Mouse (Mus musculus): ENCODE measurements at regions not wholly inside any gene's neighbourhood (a gene's known extent, or its start where the extent isn't known, plus 50 kb on each side); places are given as distances from the start of the nearest gene placed in this dataset.

DNA sequence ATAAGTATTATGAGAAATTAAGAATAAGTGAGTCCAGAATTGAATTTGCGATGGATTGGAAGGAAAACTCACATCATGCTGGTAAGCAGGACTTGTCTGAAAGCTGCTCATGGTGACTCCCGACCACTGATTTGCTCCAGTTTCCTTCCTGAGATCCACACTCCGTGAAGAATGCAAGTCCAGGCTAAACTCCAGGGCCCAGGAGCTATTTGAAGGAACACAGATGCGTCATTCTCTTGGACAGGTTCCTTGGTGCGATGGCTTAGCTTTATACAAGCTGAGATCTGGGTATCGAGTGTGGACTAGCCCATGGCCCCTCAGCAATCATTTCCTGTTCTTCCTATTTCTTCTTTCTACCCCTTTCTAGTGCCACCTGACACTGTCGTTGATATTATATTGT lies 192.3 kb upstream of the Zfp64 start:
- TF ChIP-seq MAZ (IDR thresholded peaks at IDR 0.05; ENCODE audit: low read depth, low read length) = no peak
- no peak for TF ChIP-seq NELFE (IDR thresholded peaks at IDR 0.05; ENCODE audit: low read depth, low read length)
- TF ChIP-seq BHLHE40 (IDR thresholded peaks at IDR 0.05; ENCODE audit: borderline replicate concordance, low read depth, low read length) = no peak
- TF ChIP-seq GATA1 (IDR thresholded peaks at IDR 0.05; ENCODE audit: low read depth, low read length) = no peak
- TF ChIP-seq MAFK (IDR thresholded peaks at IDR 0.05; ENCODE audit: borderline replicate concordance, low read depth, low read length) = no peak
- no peak for TF ChIP-seq NRF1 (IDR thresholded peaks at IDR 0.05; ENCODE audit: insufficient read depth, low read depth, low read length, poor library complexity, severe bottlenecking)
- no peaks in the 10 kb centered on the region for H3K27me3 ChIP-seq (ENCODE audit: control insufficient read depth in 1 of 2, insufficient read depth in 2 of 2, low read length in 2 of 2)

DNA sequence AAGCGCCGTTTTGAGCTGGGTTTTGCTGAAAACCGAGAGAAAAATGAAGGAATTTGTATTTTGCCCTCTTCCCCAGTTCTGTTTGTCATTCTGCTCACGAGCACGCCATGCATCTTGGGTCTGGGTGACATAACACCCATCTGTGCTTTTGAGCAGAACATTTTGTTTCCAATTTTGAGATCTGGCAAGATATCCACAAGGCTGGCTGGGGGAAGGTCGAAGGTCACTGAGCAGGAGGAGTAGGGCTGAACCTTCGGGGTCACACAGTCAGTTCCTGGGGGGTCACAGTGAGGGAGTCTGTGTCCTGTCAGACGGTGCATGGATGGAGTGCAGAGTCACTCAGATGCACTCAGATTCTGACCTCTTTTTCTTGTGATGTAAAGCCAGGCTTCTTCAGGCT lies 186.8 kb upstream of the Zfp64 start:
- Histone ChIP-seq H3K9me3 (replicated peaks; ENCODE audit: insufficient read depth, low read length) (no peaks in the 10 kb centered on the region), H3K9ac (ENCODE audit: control insufficient read depth, low read depth, low read length, poor library complexity, severe bottlenecking) (no peak overlapping the region), H3K79me2 (ENCODE audit: control insufficient read depth, insufficient read depth, low read length, poor library complexity) (no peaks in the 10 kb centered on the region), H3K4me1 (ENCODE audit: control insufficient read depth in 1 of 2, insufficient read depth in 2 of 2, low read length in 2 of 2) (no peaks in the 10 kb centered on the region), H3K27ac (ENCODE audit: control insufficient read depth, low read depth, low read length) (no peak overlapping the region), H3K36me3 (ENCODE audit: control insufficient read depth in 1 of 2, insufficient read depth in 2 of 2, low read length in 2 of 2) (no peaks in the 10 kb centered on the region), H3K27me3 (ENCODE audit: control insufficient read depth in 1 of 2, insufficient read depth in 2 of 2, low read length in 2 of 2) (no peaks in the 10 kb centered on the region), H3K4me3 (ENCODE audit: control insufficient read depth in 1 of 2, insufficient read depth in 1 of 2, low read depth in 2 of 2, low read length in 2 of 2) (no peak overlapping the region)
- DNase-seq (ENCODE audit: low read depth, low spot score) = no peak
- TF ChIP-seq EP300 (IDR thresholded peaks at IDR 0.05; ENCODE audit: low read depth in 1 of 2, low read length in 2 of 2) (no peak), USF2 (IDR thresholded peaks at IDR 0.05; ENCODE audit: borderline replicate concordance in 1 of 2, insufficient read depth in 1 of 2, low read depth in 1 of 2, low read length in 2 of 2) (no peak), POLR2AphosphoS5 (IDR thresholded peaks at IDR 0.05; ENCODE audit: borderline replicate concordance, low read depth, low read length) (no peak), ZNF384 (IDR thresholded peaks at IDR 0.05; ENCODE audit: low read depth, low read length) (no peak), ETS1 (IDR thresholded peaks at IDR 0.05; ENCODE audit: low read depth, low read length) (no peak), KAT2A (conservative IDR thresholded peaks at IDR 0.05; ENCODE audit: low read depth, low read length) (no peak)

More for the DNA sequence above, 192.3 kb upstream of the Zfp64 start:
- Histone ChIP-seq H3K4me1 (ENCODE audit: control insufficient read depth in 1 of 2, insufficient read depth in 2 of 2, low read length in 2 of 2) (no peaks in the 10 kb centered on the region), H3K9ac (ENCODE audit: control insufficient read depth, low read depth, low read length, poor library complexity, severe bottlenecking) (no peak overlapping the region), H3K9me3 (replicated peaks; ENCODE audit: insufficient read depth, low read length) (no peaks in the 10 kb centered on the region), H3K27ac (ENCODE audit: control insufficient read depth, low read depth, low read length) (no peak overlapping the region), H3K36me3 (ENCODE audit: control insufficient read depth in 1 of 2, insufficient read depth in 2 of 2, low read length in 2 of 2) (no peaks in the 10 kb centered on the region), H3K4me3 (ENCODE audit: control insufficient read depth in 1 of 2, insufficient read depth in 1 of 2, low read depth in 2 of 2, low read length in 2 of 2) (no peak overlapping the region), H3K79me2 (ENCODE audit: control insufficient read depth, insufficient read depth, low read length, poor library complexity) (no peaks in the 10 kb centered on the region)
- no peak for DNase-seq (ENCODE audit: low read depth, low spot score)

- no peak for TF ChIP-seq MXI1 (IDR thresholded peaks at IDR 0.05; ENCODE audit: low read depth, low read length)
- no peak for TF ChIP-seq USF1 (IDR thresholded peaks at IDR 0.05; ENCODE audit: low read depth, low read length)
- no peak for TF ChIP-seq RAD21 (IDR thresholded peaks at IDR 0.05; ENCODE audit: low read depth, low read length)
- no peak for TF ChIP-seq GATA1 (IDR thresholded peaks at IDR 0.05; ENCODE audit: low read depth, low read length)
- no peak for TF ChIP-seq POLR2AphosphoS2 (IDR thresholded peaks at IDR 0.05; ENCODE audit: low read length)
- TF ChIP-seq JUND (IDR thresholded peaks at IDR 0.05; ENCODE audit: low read depth, low read length) = no peak
- no peak for TF ChIP-seq SMC3 (IDR thresholded peaks at IDR 0.05; ENCODE audit: low read depth, low read length)
- TF ChIP-seq TBP (IDR thresholded peaks at IDR 0.05; ENCODE audit: low read depth, low read length) = no peak
- TF ChIP-seq ZNF384 (IDR thresholded peaks at IDR 0.05; ENCODE audit: low read depth, low read length) = no peak
- no peak for TF ChIP-seq EP300 (IDR thresholded peaks at IDR 0.05; ENCODE audit: low read depth in 1 of 2, low read length in 2 of 2)
- no peak for TF ChIP-seq GABPA (IDR thresholded peaks at IDR 0.05; ENCODE audit: low read depth, low read length)
- Histone ChIP-seq H3K36me3 (ENCODE audit: control insufficient read depth in 1 of 2, insufficient read depth in 2 of 2, low read length in 2 of 2) (no peaks in the 10 kb centered on the region), H3K79me2 (ENCODE audit: control insufficient read depth, insufficient read depth, low read length, poor library complexity) (no peaks in the 10 kb centered on the region), H3K27ac (ENCODE audit: control insufficient read depth, low read depth, low read length) (no peak overlapping the region), H3K4me1 (ENCODE audit: control insufficient read depth in 1 of 2, insufficient read depth in 2 of 2, low read length in 2 of 2) (no peaks in the 10 kb centered on the region), H3K4me3 (ENCODE audit: control insufficient read depth in 1 of 2, insufficient read depth in 1 of 2, low read depth in 2 of 2, low read length in 2 of 2) (no peak overlapping the region), H3K27me3 (ENCODE audit: control insufficient read depth in 1 of 2, insufficient read depth in 2 of 2, low read length in 2 of 2) (no peaks in the 10 kb centered on the region), H3K9me3 (replicated peaks; ENCODE audit: insufficient read depth, low read length) (no peaks in the 10 kb centered on the region), H3K9ac (ENCODE audit: control insufficient read depth, low read depth, low read length, poor library complexity, severe bottlenecking) (no peak overlapping the region)
- DNase-seq (ENCODE audit: low read depth, low spot score) = no peak
Measured at GRCm38 (mm10) chr2:169133855-169134254, 178.5 kb upstream of the Zfp64 start.

Measured in MEL (cell line).